Mouse (Mus musculus) liver, postnatal 0 days (tissue): ENCODE data around the gene Chd1l.

Experiments used
- CTCF ChIP-seq: sonication (generic); IDR thresholded peaks from 2 replicates; pipeline ENCODE4 v1.5.1; 2016; ENCODE audit warnings: antibody characterized with exemption, low read depth
- EP300 ChIP-seq: IDR thresholded peaks from 2 replicates; pipeline ENCODE4 v1.6.1; 2016; ENCODE audit warnings: antibody characterized with exemption, low read depth, mild to moderate bottlenecking

GRCm38 (mm10) chr3:97617091-97617825 lies 7.3 kb upstream of the Chd1l start:
- no peak for TF ChIP-seq CTCF
- TF ChIP-seq EP300: no peak
